Mouse (Mus musculus) kidney, adult 2 months (tissue): ENCODE data around the gene Grin2d. TPM values are rescaled to one million over a fixed set of nuclear protein-coding genes. Genes with fewer than 3 reads are reported as not detected.

Experiments
- DNase-seq: peaks from one replicate; pipeline ENCODE4 v3.0.0; 2021
- H3K27ac ChIP-seq: fragments of 200-500 bp; 2 replicates; pipeline ENCODE4 v1.5.1; 2012; ENCODE audit warnings: low read depth, low read length, control low read depth, inconsistent platforms; ENCODE audit not compliant: insufficient read depth
- H3K27me3 ChIP-seq: fragments of 200-500 bp; replicated peaks from 2 replicates; pipeline ENCODE4 v1.6.1; 2012; ENCODE audit warnings: mild to moderate bottlenecking, moderate library complexity, low read length, inconsistent platforms; ENCODE audit not compliant: control insufficient read depth, insufficient read depth
- H3K36me3 ChIP-seq: fragments of 200-500 bp; 2 replicates; pipeline ENCODE4 v1.6.1; 2012; ENCODE audit warnings: mild to moderate bottlenecking, moderate library complexity, low read length, inconsistent platforms; ENCODE audit not compliant: control insufficient read depth, insufficient read depth
- H3K4me1 ChIP-seq: fragments of 200-500 bp; 2 replicates; pipeline ENCODE4 v1.6.1; 2011; ENCODE audit warnings: low read length; ENCODE audit not compliant: control insufficient read depth, insufficient read depth
- H3K4me3 ChIP-seq: fragments of 200-500 bp; 2 replicates; pipeline ENCODE4 v1.5.1; 2011; ENCODE audit warnings: mild to moderate bottlenecking, low read depth, low read length, control low read depth; ENCODE audit not compliant: insufficient read depth
- CTCF ChIP-seq: fragments of 200-500 bp; conservative IDR thresholded peaks from 2 replicates; pipeline ENCODE4 v1.5.1; 2011; ENCODE audit warnings: low read depth, mild to moderate bottlenecking, control low read depth, low read length, moderate library complexity, mixed read lengths; ENCODE audit not compliant: insufficient read depth, insufficient read length
- POLR2A ChIP-seq: fragments of 200-500 bp; IDR thresholded peaks from one replicate; pipeline ENCODE4 v1.6.1; 2011; ENCODE audit warnings: low read depth, low read length, control low read depth
- WGBS: fragments of 180-500 bp; shearing (Covaris S2); methylation state at CpG from one replicate; pipeline ENCODE4 v1.1.7; 2018; 5-methylcytosine and 5-hydroxymethylcytosine counted together
- polyA plus RNA-seq: library from polyadenylated mRNA; depleted of rRNA; stranded (reverse); fragments of >200 nt; gene quantifications from 2 replicates; pipeline ENCODE4 v1.2.3, GENCODE M21; 2012

The Grin2d gene
- polyA plus RNA-seq, 1 experiment, result 0.45 TPM

GRCm38 (mm10) chr7:45815323-45815983 lies 62.7 kb downstream of the Grin2d start:
- H3K27ac ChIP-seq, result no peak overlapping the region
- TF ChIP-seq POLR2A (no peak), CTCF (no peak)

GRCm38 (mm10) chr7:45814841-45815240 lies 63.3 kb downstream of the Grin2d start:
- Histone ChIP-seq H3K4me3 (no peak overlapping the region), H3K27me3 (no peaks in the 10 kb centered on the region), H3K4me1 (no peaks in the 10 kb centered on the region; the same call in 1 of the 2 replicates), H3K36me3 (no peaks in the 10 kb centered on the region; the same call in 1 of the 2 replicates), H3K27ac (no peak overlapping the region)
- TF ChIP-seq POLR2A (no peak), CTCF (no peak)
- WGBS, result 3% methylated on average over 5 of the region's 5 CpGs
- DNase-seq, result no peak

More at GRCm38 (mm10) chr7:45815323-45815983, 62.7 kb downstream of the Grin2d start:
- no peak overlapping the region for H3K4me3 ChIP-seq
- WGBS, result 66% methylated on average over 10 of the region's 10 CpGs
- H3K36me3 ChIP-seq, result no peaks in the 10 kb centered on the region
- H3K4me1 ChIP-seq, result no peaks in the 10 kb centered on the region; the same call in 1 of the 2 replicates
- H3K27me3 ChIP-seq, result no peaks in the 10 kb centered on the region
- no peak for DNase-seq

- WGBS, result under 1% methylated on average over 86 of the region's 92 CpGs
- no peaks in the 10 kb centered on the region for H3K27me3 ChIP-seq
- peak; percentile 100 for DNase-seq
- no peak for TF ChIP-seq CTCF
- no peak for TF ChIP-seq POLR2A
- H3K4me1 ChIP-seq, result no peaks in the 10 kb centered on the region; the same call in 1 of the 2 replicates
- H3K4me3 ChIP-seq, result peak within 1 kb of the TSS; percentile 92
- H3K36me3 ChIP-seq, result no peaks in the 10 kb centered on the region; the same call in none of the 2 replicates
- peak within 1 kb of the TSS; percentile 79 for H3K27ac ChIP-seq
These were observed 64.1 kb downstream of the Grin2d start, which contains the start of gene Cyth2 for GRCm38 (mm10) chr7:45813787-45814779. TSS of gene Cyth2 (minus strand) at chr7:45814581.

GRCm38 (mm10) chr7:45812921-45813320 lies 65.3 kb downstream of the Grin2d start:
- no peak for TF ChIP-seq CTCF
- TF ChIP-seq POLR2A, result no peak
- no peak overlapping the region for H3K27ac ChIP-seq
- H3K4me3 ChIP-seq, result peak overlapping the region; percentile 92; the same call in 1 of the 2 replicates
- DNase-seq, result no peak
- H3K4me1 ChIP-seq, result no peaks in the 10 kb centered on the region; the same call in 1 of the 2 replicates
- no peaks in the 10 kb centered on the region; the same call in none of the 2 replicates for H3K36me3 ChIP-seq
- no peaks in the 10 kb centered on the region for H3K27me3 ChIP-seq
- 78% methylated on average over 8 of the region's 8 CpGs for WGBS

- Histone ChIP-seq H3K36me3 (no peaks in the 10 kb centered on the region; the same call in none of the 2 replicates), H3K27ac (no peak overlapping the region), H3K4me3 (no peak overlapping the region), H3K4me1 (no peaks in the 10 kb centered on the region; the same call in 1 of the 2 replicates), H3K27me3 (no peaks in the 10 kb centered on the region)
- no peak for DNase-seq
- TF ChIP-seq POLR2A (no peak), CTCF (no peak)
- WGBS, result 83% methylated on average over 14 of the region's 14 CpGs
These were observed 68.7 kb downstream of the Grin2d start for GRCm38 (mm10) chr7:45809276-45810075.

GRCm38 (mm10) chr7:45808471-45808870 lies 69.7 kb downstream of the Grin2d start:
- no peaks in the 10 kb centered on the region; the same call in none of the 2 replicates for H3K36me3 ChIP-seq
- no peaks in the 10 kb centered on the region; the same call in 1 of the 2 replicates for H3K4me1 ChIP-seq
- H3K27me3 ChIP-seq, result no peaks in the 10 kb centered on the region
- DNase-seq, result no peak
- H3K4me3 ChIP-seq, result no peak overlapping the region
- WGBS, result 55% methylated on average over 11 of the region's 11 CpGs
- H3K27ac ChIP-seq, result no peak overlapping the region
- TF ChIP-seq CTCF (no peak), POLR2A (no peak)
